20 mouse cellular contexts compared by ENCODE assay signal in the genomic region with DNA sequence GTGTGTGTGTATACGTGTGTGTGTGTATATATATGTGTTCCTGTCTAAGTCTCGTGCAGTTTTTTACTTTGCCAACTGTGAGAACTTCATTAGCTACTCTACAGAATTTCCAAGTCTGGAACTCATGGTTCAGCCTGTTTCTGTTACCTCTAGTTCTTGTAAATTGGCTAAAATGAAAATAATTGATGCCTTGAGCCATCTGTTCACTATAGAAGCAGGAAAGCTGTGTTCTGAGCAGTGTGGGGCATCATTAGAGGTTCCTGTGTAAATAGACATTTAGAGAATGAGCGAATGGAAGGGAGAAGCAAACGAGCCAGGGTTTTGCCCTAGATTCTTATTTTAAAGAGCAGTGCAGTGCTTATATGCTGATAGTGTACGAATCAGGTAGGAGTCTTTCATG.
"Had no signal": no experiment of that assay in that cellular context is flagged by ENCODE, and none has a peak within 500 bp of the region (broad histone marks: within the 10 kb centered on the region; RNA-seq: fewer than 3 reads in every experiment).

No protein-coding gene starts in this region.

- H3K27ac ChIP-seq: kidney, postnatal 0 days; limb, embryonic 12.5 days; limb, embryonic 15.5 days; liver, embryonic 14.5 days; macrophage; midbrain, embryonic 12.5 days; midbrain, embryonic 15.5 days; neural tube, embryonic 13.5 days had no signal

- ATAC-seq: liver, postnatal 0 days; lung, postnatal 0 days; midbrain, embryonic 15.5 days had no signal

- H3K36me3 ChIP-seq: limb, embryonic 12.5 days; limb, embryonic 15.5 days; midbrain, embryonic 12.5 days; midbrain, embryonic 15.5 days; neural tube, embryonic 13.5 days had no signal

- H3K9me3 ChIP-seq: limb, embryonic 12.5 days; limb, embryonic 15.5 days; midbrain, embryonic 12.5 days; midbrain, embryonic 15.5 days; neural tube, embryonic 13.5 days had no signal

- DNase-seq: kidney, postnatal 25 days; left cerebral cortex, postnatal 4 days; liver, postnatal 0 days; lung, embryonic 14.5 days; retina, postnatal 1 day; right cerebral cortex, postnatal 25 days; spleen, adult 18-20 months; thymus, adult 2 months; thymus, postnatal 14 days; thymus, postnatal 4 days had no signal

- H3K4me2 ChIP-seq: limb, embryonic 12.5 days; limb, embryonic 15.5 days; liver, embryonic 11.5 days; lung, embryonic 14.5 days; midbrain, embryonic 12.5 days; midbrain, embryonic 15.5 days; neural tube, embryonic 13.5 days had no signal

- H3K27me3 ChIP-seq: limb, embryonic 12.5 days; limb, embryonic 15.5 days; midbrain, embryonic 12.5 days; midbrain, embryonic 15.5 days; neural tube, embryonic 13.5 days had no signal

- H3K9ac ChIP-seq: limb, embryonic 12.5 days; limb, embryonic 15.5 days; liver, embryonic 14.5 days; liver, postnatal 0 days; lung, embryonic 14.5 days; midbrain, embryonic 12.5 days; midbrain, embryonic 15.5 days; neural tube, embryonic 13.5 days had no signal

- H3K4me3 ChIP-seq: limb, embryonic 12.5 days; limb, embryonic 15.5 days; midbrain, embryonic 12.5 days; midbrain, embryonic 15.5 days; neural tube, embryonic 13.5 days had no signal
